Mouse (Mus musculus): ENCODE data around the gene Hoxd9. TPM values are rescaled to one million over a fixed set of nuclear protein-coding genes. Genes with fewer than 3 reads are reported as not detected.
A peak's percentile ranks its signal among the peaks of the same experiment; 100 is the strongest.

Hoxd9 gene
- polyA plus RNA-seq, 1 experiment from 2014 or later = 17.8 TPM

DNA sequence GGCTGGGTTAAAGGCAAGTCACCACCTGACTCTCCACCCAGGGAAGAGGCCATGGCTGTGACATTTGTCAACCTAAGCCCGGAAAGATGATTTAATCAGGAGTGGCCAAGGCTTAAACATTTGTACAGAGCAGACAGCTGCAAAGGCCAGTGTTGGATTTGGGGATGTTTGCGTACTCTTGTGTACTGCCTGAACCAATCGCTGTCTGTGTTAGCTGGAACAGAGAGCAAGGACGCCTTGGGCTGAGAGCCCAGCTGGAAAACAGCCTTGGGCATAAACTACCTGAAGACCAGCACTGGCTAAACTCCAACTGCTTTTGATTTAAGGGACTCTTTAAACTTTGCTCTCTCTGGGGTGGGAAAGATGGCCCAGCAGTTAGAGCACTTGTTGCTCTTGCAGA lies 11.1 kb downstream of the Hoxd9 start:
- no peaks in the 10 kb centered on the region for H3K36me3 ChIP-seq
- H3K27ac ChIP-seq = no peak overlapping the region
- H3K9ac ChIP-seq (replicated peaks) = no peak overlapping the region
- H3K27me3 ChIP-seq = peaks cover 85% of the 10 kb centered on the region
- H3K4me3 ChIP-seq (replicated peaks) = no peak overlapping the region
- H3K9me3 ChIP-seq = no peaks in the 10 kb centered on the region
- peaks cover 34% of the 10 kb centered on the region for H3K4me1 ChIP-seq (replicated peaks)
- H3K4me2 ChIP-seq = peak overlapping the region; percentile 78
- no peak for ATAC-seq (ENCODE audit: insufficient number of reproducible peaks, insufficient read depth, low FRiP score, low TSS enrichment, low read depth)
- 15% methylated on average over 4 of the region's 4 CpGs for WGBS

DNA sequence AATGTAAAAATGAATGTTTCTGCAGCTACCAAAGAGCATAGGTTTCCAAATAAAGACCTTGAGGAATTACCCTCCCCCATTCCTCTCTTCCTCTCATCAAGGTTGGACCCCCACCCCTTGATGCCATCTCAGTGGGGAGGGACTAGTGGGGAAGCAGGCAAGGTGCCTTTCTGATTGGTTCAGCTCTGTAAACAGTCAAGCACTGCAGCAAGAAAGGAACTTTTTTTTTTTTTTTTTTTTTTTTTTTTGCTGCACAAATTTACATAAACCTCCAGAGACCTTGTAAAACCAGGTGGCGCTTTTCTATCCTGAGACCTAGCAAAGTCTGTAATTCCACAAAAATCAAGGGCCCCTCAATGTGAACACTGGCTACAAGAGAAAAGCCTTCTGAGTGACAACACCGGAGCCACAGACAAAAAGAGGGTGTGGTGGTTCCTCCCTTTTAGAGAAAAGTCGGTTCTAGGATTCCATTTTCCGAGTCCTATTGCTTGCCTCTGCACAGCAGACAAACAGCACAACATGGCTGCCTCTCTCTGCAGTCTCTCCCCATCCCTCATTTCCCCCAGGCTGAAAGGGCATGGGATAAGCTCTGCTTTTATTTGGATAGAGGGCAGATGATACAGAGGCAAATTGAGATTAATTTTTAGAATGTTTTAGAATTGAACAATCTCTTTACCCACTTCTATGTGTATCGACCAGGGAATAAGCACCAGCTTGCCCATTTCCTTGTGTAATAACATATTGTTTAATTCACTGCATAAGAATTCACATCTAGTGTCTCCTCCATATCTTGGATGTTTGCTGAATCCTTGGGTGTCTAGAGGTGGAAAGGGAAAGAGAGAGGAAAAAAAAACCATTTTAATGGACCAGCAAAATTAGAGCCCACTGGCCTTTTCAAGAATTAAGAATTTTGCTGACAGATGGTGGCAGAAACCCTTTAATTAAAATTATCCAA lies 12.2 kb downstream of the Hoxd9 start:
- no peaks in the 10 kb centered on the region for H3K9me3 ChIP-seq
- no peaks in the 10 kb centered on the region for H3K36me3 ChIP-seq
- peaks cover 84% of the 10 kb centered on the region for H3K27me3 ChIP-seq
- WGBS = 10% methylated on average over 5 of the region's 5 CpGs
- no peak for ATAC-seq (ENCODE audit: insufficient number of reproducible peaks, insufficient read depth, low FRiP score, low TSS enrichment, low read depth)
- H3K4me2 ChIP-seq = peak overlapping the region; percentile 16; the same call in 1 of the 2 replicates
- peaks cover 37% of the 10 kb centered on the region for H3K4me1 ChIP-seq (replicated peaks)
- no peak overlapping the region for H3K27ac ChIP-seq
- H3K9ac ChIP-seq (replicated peaks) = no peak overlapping the region
- no peak overlapping the region for H3K4me3 ChIP-seq (replicated peaks)

- peak overlapping the region; percentile 55 for H3K4me3 ChIP-seq (replicated peaks)
- peaks cover 86% of the 10 kb centered on the region for H3K27me3 ChIP-seq
- peaks cover 47% of the 10 kb centered on the region for H3K4me1 ChIP-seq (replicated peaks)
- H3K9ac ChIP-seq (replicated peaks) = peak overlapping the region; percentile 60; the same call in 1 of the 2 replicates
- no peaks in the 10 kb centered on the region for H3K36me3 ChIP-seq
- no peaks in the 10 kb centered on the region for H3K9me3 ChIP-seq
- H3K27ac ChIP-seq = no peak overlapping the region
- no peak for ATAC-seq (ENCODE audit: insufficient number of reproducible peaks, insufficient read depth, low FRiP score, low TSS enrichment, low read depth)
- H3K4me2 ChIP-seq = peak overlapping the region; percentile 75
- 2% methylated on average over 16 of the region's 16 CpGs for WGBS
Observed at GRCm38 (mm10) chr2:74710929-74711543, 13.5 kb downstream of the Hoxd9 start.

- H3K9me3 ChIP-seq = no peaks in the 10 kb centered on the region
- H3K4me3 ChIP-seq (replicated peaks) = peak within 1 kb of the TSS; percentile 55
- H3K27me3 ChIP-seq = peaks cover 85% of the 10 kb centered on the region
- peaks cover 50% of the 10 kb centered on the region for H3K4me1 ChIP-seq (replicated peaks)
- H3K9ac ChIP-seq (replicated peaks) = peak within 1 kb of the TSS; percentile 60
- peak within 1 kb of the TSS; percentile 75 for H3K4me2 ChIP-seq
- H3K36me3 ChIP-seq = no peaks in the 10 kb centered on the region
- WGBS = under 1% methylated on average over 65 of the region's 65 CpGs
- peak; percentile 53 for ATAC-seq (ENCODE audit: insufficient number of reproducible peaks, insufficient read depth, low FRiP score, low TSS enrichment, low read depth)
- peak within 1 kb of the TSS; percentile 79 for H3K27ac ChIP-seq
Observed at GRCm38 (mm10) chr2:74711721-74712621, 14.4 kb downstream of the Hoxd9 start, which contains the start of the genes Hoxd3 and Hoxd4. Gene Hoxd3, plus strand, starts transcription at chr2:74711927. Gene Hoxd4, plus strand, starts transcription at chr2:74711929.

- no peak overlapping the region for H3K27ac ChIP-seq
- H3K27me3 ChIP-seq = peaks cover 84% of the 10 kb centered on the region
- H3K9me3 ChIP-seq = no peaks in the 10 kb centered on the region
- no peak overlapping the region for H3K9ac ChIP-seq (replicated peaks)
- peak overlapping the region; percentile 55 for H3K4me3 ChIP-seq (replicated peaks)
- no peak for ATAC-seq (ENCODE audit: insufficient number of reproducible peaks, insufficient read depth, low FRiP score, low TSS enrichment, low read depth)
- peak overlapping the region; percentile 75 for H3K4me2 ChIP-seq
- WGBS = 2% methylated on average over 19 of the region's 19 CpGs
- H3K4me1 ChIP-seq (replicated peaks) = peaks cover 48% of the 10 kb centered on the region
- H3K36me3 ChIP-seq = no peaks in the 10 kb centered on the region
Observed at GRCm38 (mm10) chr2:74713239-74714150, 16.0 kb downstream of the Hoxd9 start.

GRCm38 (mm10) chr2:74714156-74714789 lies 16.7 kb downstream of the Hoxd9 start:
- H3K36me3 ChIP-seq = no peaks in the 10 kb centered on the region
- H3K27me3 ChIP-seq = peaks cover 83% of the 10 kb centered on the region
- H3K9me3 ChIP-seq = no peaks in the 10 kb centered on the region
- ATAC-seq (ENCODE audit: insufficient number of reproducible peaks, insufficient read depth, low FRiP score, low TSS enrichment, low read depth) = no peak
- H3K4me2 ChIP-seq = peak overlapping the region; percentile 75
- WGBS = 2% methylated on average over 18 of the region's 18 CpGs
- H3K4me1 ChIP-seq (replicated peaks) = peaks cover 43% of the 10 kb centered on the region
- H3K27ac ChIP-seq = 0 out of 2 replicates have a peak overlapping the region, but pooled peaks have one; percentile 35
- peak overlapping the region; percentile 55 for H3K4me3 ChIP-seq (replicated peaks)
- no peak overlapping the region; the same call in 1 of the 2 replicates for H3K9ac ChIP-seq (replicated peaks)

DNA sequence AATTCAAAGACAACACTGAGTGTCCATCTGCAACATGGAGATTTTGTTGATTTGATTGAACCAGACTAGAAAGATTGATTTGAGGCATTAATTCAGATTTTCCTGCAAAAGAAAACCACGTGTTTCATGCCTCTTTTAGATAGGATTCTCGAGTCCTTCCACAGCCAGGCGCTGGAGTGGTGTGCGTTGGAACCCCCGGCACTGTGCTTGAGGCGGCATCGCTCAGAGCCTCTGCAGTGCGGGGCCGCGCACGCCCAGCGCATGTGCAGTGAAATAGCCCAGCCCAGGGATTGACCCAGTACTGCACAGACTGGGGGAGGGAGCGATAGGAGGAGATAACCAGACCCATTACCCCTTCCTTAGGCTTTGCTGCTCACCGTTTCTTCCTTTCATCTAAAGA lies 17.4 kb downstream of the Hoxd9 start:
- Histone ChIP-seq H3K9ac (replicated peaks) (no peak overlapping the region; the same call in 1 of the 2 replicates), H3K9me3 (no peaks in the 10 kb centered on the region), H3K27ac (no peak overlapping the region), H3K27me3 (peaks cover 83% of the 10 kb centered on the region), H3K4me3 (replicated peaks) (peak overlapping the region; percentile 55), H3K36me3 (no peaks in the 10 kb centered on the region), H3K4me1 (replicated peaks) (peaks cover 43% of the 10 kb centered on the region), H3K4me2 (peak overlapping the region; percentile 75)
- WGBS = 2% methylated on average over 14 of the region's 14 CpGs
- ATAC-seq (ENCODE audit: insufficient number of reproducible peaks, insufficient read depth, low FRiP score, low TSS enrichment, low read depth) = no peak

DNA sequence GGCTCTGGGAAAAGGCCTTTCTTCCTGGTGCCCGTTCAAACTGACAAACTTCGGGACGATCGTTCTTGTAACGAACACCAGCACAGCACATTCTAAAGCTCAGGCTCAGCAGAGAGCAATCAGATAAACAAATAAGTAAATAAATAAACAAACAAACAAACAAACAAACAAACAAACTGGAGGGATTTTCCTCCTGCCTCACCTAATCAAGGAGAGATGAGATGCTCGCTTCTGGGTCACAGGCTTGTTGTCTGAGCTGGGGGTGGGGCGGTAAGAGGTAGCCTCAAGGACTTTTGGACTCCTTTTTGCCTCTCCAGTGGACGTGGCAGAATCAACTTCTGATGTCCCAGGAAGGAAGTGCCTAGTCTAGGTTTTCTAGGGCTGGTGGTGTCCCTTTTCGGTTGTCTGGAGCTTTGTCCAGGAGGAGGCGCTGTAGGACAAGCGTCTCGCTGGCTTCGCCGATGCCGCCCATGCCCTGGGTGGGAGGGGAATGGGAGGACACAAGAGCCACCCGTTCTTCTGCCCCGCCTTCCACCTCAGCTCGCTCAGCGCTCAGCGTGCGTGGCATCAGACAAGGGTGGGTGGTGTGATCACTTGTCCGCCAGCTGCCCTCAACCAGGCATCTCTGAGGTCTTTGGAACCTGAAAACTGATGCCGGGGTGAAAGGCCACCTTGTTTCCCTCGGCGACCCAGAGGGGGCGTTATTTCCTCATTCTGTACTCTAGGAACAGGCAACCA lies 18.1 kb downstream of the Hoxd9 start:
- Histone ChIP-seq H3K4me3 (replicated peaks) (peak overlapping the region; percentile 22), H3K27me3 (peaks cover 83% of the 10 kb centered on the region)

DNA sequence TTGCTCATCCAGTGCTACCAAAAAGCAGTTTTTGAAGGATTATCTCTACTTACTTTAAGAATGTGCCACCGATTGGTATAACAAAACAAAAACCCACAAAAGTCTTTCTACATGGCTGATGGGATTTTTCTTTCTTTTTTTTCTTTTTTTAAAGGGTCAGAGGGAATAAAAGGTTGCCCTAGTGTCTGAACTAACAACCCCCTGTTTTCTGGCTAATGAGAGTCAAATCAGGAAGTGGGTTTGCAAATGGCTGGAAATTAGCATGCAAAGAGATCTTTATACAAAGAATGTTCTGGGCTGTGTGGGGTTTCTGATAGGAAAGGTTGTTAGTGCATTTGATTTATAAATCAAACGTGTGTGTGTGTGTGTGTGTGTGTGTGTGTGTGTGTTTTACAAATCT lies 22.9 kb downstream of the Hoxd9 start:
- peaks cover 36% of the 10 kb centered on the region for H3K4me1 ChIP-seq (replicated peaks)
- H3K9ac ChIP-seq (replicated peaks) = no peak overlapping the region

More for the DNA sequence above, 18.1 kb downstream of the Hoxd9 start:
- WGBS = 2% methylated on average over 26 of the region's 26 CpGs
- Histone ChIP-seq H3K36me3 (no peaks in the 10 kb centered on the region), H3K4me1 (replicated peaks) (peaks cover 43% of the 10 kb centered on the region), H3K9ac (replicated peaks) (no peak overlapping the region), H3K27ac (no peak overlapping the region), H3K4me2 (peak overlapping the region; percentile 75), H3K9me3 (no peaks in the 10 kb centered on the region)
- ATAC-seq (ENCODE audit: insufficient number of reproducible peaks, insufficient read depth, low FRiP score, low TSS enrichment, low read depth) = 0 out of 2 replicates have a peak, but pooled peaks have one; percentile 53

More for the DNA sequence above, 22.9 kb downstream of the Hoxd9 start:
- no peaks in the 10 kb centered on the region for H3K36me3 ChIP-seq
- H3K4me2 ChIP-seq = no peak overlapping the region
- ATAC-seq (ENCODE audit: insufficient number of reproducible peaks, insufficient read depth, low FRiP score, low TSS enrichment, low read depth) = no peak
- no peaks in the 10 kb centered on the region for H3K9me3 ChIP-seq
- H3K27me3 ChIP-seq = peaks cover 87% of the 10 kb centered on the region
- WGBS = 11% methylated on average over 2 of the region's 2 CpGs
- no peak overlapping the region for H3K27ac ChIP-seq
- no peak overlapping the region for H3K4me3 ChIP-seq (replicated peaks)

Measured in limb, embryonic 12.5 days (tissue).